Mouse (Mus musculus) fat pad, adult 2 months (tissue): ENCODE measurements around the gene Rpa1.
"Not testable (repeated sequence)": the region's sequence is repeated elsewhere in the genome, so short reads cannot be mapped to it uniquely, and the experiment has no call there.

Experiments used
- DNase-seq: peaks from one replicate; pipeline ENCODE4 v3.0.0-alpha.2; 2011; ENCODE audit warnings: low read depth, low spot score; ENCODE audit errors: extremely low read depth

Gene Rpa1

DNA sequence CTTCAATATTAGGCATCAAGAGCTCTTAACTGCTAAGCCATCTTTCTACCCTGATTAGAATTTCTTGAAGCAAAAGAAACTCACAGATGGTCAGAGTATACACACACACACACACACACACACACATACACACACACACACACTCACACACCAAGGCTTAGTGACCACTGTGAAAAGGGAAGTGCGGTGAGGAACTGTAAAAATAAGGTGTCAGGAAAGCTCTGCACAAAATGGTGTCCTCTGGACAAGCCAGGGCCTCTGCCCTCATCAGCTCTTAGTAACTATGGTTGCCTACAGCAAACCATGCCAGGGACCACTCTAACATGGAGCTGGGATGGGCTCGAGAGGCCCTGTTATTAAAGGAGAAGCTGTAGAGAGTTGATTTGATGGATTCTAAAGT, 23.7 kb downstream of the Rpa1 start:
- no peak for DNase-seq

DNA sequence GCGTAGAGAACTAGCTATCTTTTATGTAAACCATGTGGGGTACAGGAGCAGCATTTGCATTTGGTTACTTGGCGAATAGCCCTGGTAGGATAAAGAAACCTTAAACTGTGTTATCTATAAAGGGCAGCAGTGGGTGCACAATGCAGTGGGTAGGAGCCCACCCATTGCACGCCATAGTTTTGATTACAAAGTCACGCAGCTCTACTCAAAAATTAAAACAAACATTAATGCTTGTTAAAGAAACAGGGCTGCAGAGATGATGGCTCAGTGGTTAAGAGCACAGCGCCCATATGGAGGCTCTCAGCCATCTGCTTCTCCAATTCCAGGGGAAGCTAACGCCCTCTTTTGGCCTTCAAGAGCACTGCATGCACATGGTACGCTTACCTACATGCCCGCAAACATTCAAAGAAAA, 24.8 kb downstream of the Rpa1 start:
- DNase-seq = no peak

GRCm38 (mm10) chr11:75319246-75319645, 28.9 kb downstream of the Rpa1 start:
- DNase-seq = no peak

GRCm38 (mm10) chr11:75318351-75319221, 29.5 kb downstream of the Rpa1 start:
- no peak for DNase-seq

DNA sequence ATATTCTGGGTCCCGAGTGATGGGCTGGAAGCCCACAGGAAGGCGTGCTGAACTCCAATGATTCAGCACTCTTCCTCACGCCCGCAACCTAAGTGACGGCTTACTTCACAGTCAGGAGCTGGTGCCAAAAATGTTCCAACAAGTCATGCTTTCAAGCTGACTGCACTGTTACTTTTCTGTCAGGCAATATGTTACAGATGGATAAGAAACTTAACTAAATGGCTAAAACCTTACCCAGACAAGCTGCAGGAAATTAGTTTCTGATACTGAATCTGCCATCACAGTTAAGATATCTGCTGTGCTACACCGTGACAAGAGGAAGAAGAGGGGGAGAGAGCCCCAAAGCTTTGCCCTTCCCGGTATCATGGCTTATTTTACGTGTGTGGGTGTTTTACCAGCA, 34.3 kb downstream of the Rpa1 start:
- DNase-seq = no peak

- no peak for DNase-seq
Observed at GRCm38 (mm10) chr11:75311751-75312150, 36.4 kb downstream of the Rpa1 start.

DNA sequence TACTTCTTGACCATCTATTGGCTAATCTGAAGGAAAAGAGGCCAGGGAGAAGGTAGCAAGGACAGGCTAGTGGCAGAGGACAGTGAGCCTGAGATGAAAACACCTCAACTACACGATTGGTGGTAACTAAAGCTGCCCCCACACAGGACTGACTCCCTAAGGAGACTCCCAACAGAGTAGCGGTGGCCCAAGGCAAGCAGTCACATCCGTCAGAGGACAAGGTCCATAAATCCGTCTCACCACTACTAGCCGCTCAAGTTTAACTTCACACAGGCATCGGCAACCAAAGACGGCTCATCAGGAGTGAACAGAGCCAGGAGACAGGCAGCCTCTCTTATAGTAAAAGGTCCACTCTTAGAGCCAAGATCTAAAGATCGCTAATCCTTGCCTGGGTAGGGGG, 37.3 kb downstream of the Rpa1 start:
- DNase-seq = no peak

GRCm38 (mm10) chr11:75308650-75309049, 39.5 kb downstream of the Rpa1 start:
- DNase-seq = no peak

GRCm38 (mm10) chr11:75304797-75305196, 43.3 kb downstream of the Rpa1 start:
- no peak for DNase-seq

- no peak for DNase-seq
Observed at GRCm38 (mm10) chr11:75300954-75301353, 47.2 kb downstream of the Rpa1 start.

DNA sequence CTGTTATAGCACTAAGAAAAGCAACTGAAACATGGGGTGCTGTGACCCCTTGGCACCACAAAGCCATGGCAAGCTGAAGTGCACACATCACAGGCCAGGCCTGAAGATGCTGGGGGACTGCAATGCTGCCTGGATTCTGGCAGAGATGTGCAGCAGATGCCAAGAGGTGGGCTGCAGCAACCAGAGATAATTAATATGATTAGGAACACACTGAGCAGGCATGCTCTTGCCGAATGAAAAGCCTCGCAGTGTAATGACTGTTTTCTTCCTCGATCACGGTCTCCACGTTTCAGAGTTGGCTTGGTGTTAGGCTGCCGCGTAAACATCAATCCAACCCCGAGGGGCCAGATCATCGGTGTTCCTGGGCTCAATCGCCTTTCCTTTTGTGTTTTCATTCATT, 48.3 kb downstream of the Rpa1 start:
- DNase-seq = no peak

- DNase-seq = no peak
Observed at GRCm38 (mm10) chr11:75298491-75298890, 49.6 kb downstream of the Rpa1 start.

GRCm38 (mm10) chr11:75297631-75298030, 50.5 kb downstream of the Rpa1 start:
- no peak for DNase-seq

GRCm38 (mm10) chr11:75296406-75297005, 51.6 kb downstream of the Rpa1 start:
- no peak for DNase-seq

DNA sequence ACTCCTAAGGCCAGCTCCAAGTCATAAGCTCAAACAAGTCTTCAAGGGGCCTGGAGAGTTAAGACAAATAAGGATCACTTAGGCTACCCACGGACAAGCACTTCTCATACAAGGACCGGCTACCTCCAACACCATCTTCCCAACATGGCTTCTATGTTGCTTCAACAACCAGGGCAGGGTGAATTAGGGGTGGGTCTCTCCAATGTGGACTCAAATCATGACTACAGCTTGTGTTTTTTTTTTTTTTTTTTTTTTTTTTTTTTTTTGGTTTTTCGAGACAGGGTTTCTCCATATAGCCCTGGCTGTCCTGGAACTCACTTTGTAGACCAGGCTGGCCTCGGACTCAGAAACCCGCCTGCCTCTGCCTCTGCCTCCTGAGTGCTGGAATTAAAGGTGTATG, 52.6 kb downstream of the Rpa1 start:
- not testable (repeated sequence) for DNase-seq

GRCm38 (mm10) chr11:75294862-75295261, 53.3 kb downstream of the Rpa1 start:
- DNase-seq = no peak

DNA sequence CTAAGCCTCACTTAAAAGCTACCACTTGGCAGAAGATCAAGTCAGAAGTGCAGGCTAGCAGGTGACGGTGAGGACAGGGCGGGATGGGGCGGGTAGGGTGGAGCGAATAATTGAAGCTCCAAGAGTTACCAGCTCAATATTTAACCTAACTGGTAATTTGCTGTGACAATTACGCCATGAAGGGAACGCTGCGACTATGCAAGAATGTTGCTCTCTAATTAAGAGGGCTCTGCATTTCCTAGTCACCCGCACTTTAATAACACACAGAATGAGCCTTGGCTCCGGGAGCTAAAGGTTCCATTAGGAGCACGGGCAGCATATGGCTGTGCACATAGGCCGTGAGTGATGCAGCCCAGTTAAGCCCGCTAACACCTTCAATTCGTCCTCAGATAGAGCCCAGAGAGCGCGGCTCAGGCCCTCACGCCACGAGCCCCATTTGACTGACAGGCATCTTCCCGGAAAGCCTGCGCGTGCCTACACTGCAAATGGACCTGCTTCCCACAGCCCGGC, 54.2 kb downstream of the Rpa1 start:
- DNase-seq = no peak

- no peak for DNase-seq
Observed at GRCm38 (mm10) chr11:75292281-75292680, 55.8 kb downstream of the Rpa1 start.

DNA sequence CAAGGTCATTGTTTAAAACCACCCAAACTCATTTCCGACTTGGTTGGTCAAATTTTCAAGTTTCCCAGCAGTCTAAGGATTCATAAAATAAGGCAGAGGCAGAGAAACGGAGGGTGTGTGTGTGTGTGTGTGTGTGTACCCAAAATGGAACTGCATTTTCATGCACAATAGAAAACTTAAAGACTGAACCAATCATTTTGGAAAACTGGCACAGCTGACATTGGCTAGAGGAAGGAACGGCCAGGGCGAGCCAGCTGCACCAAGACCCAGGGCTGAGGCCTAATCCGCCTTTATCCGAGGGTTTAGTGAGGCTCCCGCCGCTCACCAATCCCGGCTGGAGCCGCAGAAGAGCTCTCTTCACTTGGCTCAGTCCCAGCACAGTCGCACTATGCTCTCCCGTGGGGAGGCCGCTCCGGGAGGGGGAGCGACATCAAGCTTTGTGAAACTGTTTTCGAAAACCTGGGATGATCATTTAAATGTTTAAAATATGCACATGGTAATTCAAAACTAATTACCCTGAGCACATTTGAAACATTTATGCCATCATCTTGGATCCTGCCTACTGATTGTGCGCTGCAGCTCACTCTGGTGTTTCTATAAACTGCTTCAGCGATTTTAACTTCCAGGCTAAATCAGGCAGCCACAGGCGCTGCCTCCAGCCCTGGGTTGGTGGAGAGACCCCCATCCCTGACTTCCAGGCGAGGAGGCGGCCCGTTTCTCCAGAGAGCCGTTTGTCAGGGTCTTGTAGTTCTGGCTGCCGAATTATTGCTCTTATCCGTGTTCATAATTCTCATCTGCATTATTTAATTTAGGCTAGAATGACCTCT, 56.5 kb downstream of the Rpa1 start:
- no peak for DNase-seq

GRCm38 (mm10) chr11:75290566-75291271, 57.4 kb downstream of the Rpa1 start:
- no peak for DNase-seq

DNA sequence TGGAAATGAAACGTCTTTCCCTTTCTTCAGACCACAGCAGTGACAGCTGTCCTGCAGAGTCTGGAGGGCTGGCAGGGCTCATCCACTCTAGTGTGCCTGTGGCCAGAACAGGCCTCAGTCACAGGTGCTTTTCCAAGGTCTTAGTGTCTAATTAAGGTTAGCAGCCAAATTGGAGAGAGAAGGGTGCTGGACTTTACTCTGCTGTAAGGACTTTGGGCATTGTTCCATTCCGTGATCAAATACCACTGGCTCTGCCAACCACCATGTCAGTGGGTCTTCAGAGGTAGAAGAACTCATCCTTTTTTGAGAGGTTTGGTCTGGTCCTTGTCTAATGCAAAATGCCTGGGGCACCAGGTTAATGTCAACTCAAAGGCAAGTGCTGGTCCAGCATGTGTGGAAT, 59.0 kb downstream of the Rpa1 start:
- DNase-seq = no peak
